ENCODE assay signal across 30 mouse cellular contexts in genomic region chr8:13654350-13655032, GRCm38 (mm10). TPM values are rescaled to one million over a fixed set of nuclear protein-coding genes. Genes with fewer than 3 reads are reported as not detected.
A peak's percentile ranks its signal among the peaks of the same experiment; 100 is the strongest.
DNase-seq lines count a peak whose midpoint lies in the region; ATAC-seq and TF ChIP-seq lines count a peak whose summit lies in the region.
"Had no signal": no experiment of that assay in that cellular context is flagged by ENCODE, and none has a peak within 500 bp of the region (broad histone marks: within the 10 kb centered on the region; RNA-seq: fewer than 3 reads in every experiment).

No protein-coding gene starts in this region.

- no peak for TF ChIP-seq POLR2A in myocyte (IDR thresholded peaks at IDR 0.05; ENCODE audit: insufficient read length, low read depth)

- intact Hi-C loops in heart, postnatal 14 days (cut with DNase I), result no loop called here

- peaks cover 10% of the 10 kb centered on the region for H3K4me1 ChIP-seq in embryonic facial prominence, embryonic 13.5 days
- H3K4me1 ChIP-seq in embryonic facial prominence, embryonic 10.5 days, result peaks cover 6% of the 10 kb centered on the region
- peaks cover 45% of the 10 kb centered on the region for H3K4me1 ChIP-seq in heart, postnatal 0 days (ENCODE audit: control insufficient read depth, insufficient read depth)
- peaks cover 28% of the 10 kb centered on the region for H3K4me1 ChIP-seq in lung, embryonic 16.5 days (replicated peaks; ENCODE audit: control insufficient read depth, insufficient read depth, low read length)

- H3K4me3 ChIP-seq in embryonic facial prominence, embryonic 13.5 days, result no peak overlapping the region
- H3K4me3 ChIP-seq in embryonic facial prominence, embryonic 10.5 days, result no peak overlapping the region
- H3K4me3 ChIP-seq in heart, postnatal 0 days (ENCODE audit: low read depth, low read length), result no peak overlapping the region
- H3K4me3 ChIP-seq in lung, embryonic 16.5 days (ENCODE audit: low read length), result no peak overlapping the region
- H3K4me3 ChIP-seq in myocyte, result no peak overlapping the region
- H3K4me3 ChIP-seq: forebrain, embryonic 10.5 days; limb, embryonic 10.5 days had no signal

- peak; percentile 52 for ATAC-seq in embryonic facial prominence, embryonic 13.5 days (ENCODE audit: insufficient number of reproducible peaks, insufficient read depth, low FRiP score, low TSS enrichment, low read depth)
- ATAC-seq in heart, postnatal 0 days (ENCODE audit: insufficient read depth, low read depth), result 0 out of 2 replicates have a peak, but pooled peaks have one; percentile 18
- ATAC-seq in lung, embryonic 16.5 days (ENCODE audit: low read depth), result peak; percentile 46; the same call in 1 of the 2 replicates
- ATAC-seq: activated CD4-positive, CD25-positive, alpha-beta regulatory T cell, adult 4 months; forebrain, embryonic 16.5 days; inflammation-experienced regulatory T-cells, adult 6 months had no signal

- peak overlapping the region; percentile 66; the same call in 1 of the 2 replicates for H3K27ac ChIP-seq in embryonic facial prominence, embryonic 13.5 days
- no peak overlapping the region for H3K27ac ChIP-seq in embryonic facial prominence, embryonic 10.5 days (replicated peaks)
- H3K27ac ChIP-seq in heart, postnatal 0 days (ENCODE audit: low read depth), result peak overlapping the region; percentile 22; the same call in 1 of the 2 replicates
- 0 out of 2 replicates have a peak overlapping the region, but pooled peaks have one; percentile 38 for H3K27ac ChIP-seq in lung, embryonic 16.5 days (ENCODE audit: low read length)
- H3K27ac ChIP-seq: forebrain, embryonic 10.5 days; hindbrain, embryonic 14.5 days; limb, embryonic 10.5 days; macrophage had no signal

- no peaks in the 10 kb centered on the region for H3K27me3 ChIP-seq in embryonic facial prominence, embryonic 13.5 days
- no peaks in the 10 kb centered on the region for H3K27me3 ChIP-seq in embryonic facial prominence, embryonic 10.5 days (replicated peaks; ENCODE audit: low read depth, poor library complexity, severe bottlenecking)
- H3K27me3 ChIP-seq in heart, postnatal 0 days (ENCODE audit: control insufficient read depth, insufficient read depth, low read length), result no peaks in the 10 kb centered on the region
- no peaks in the 10 kb centered on the region for H3K27me3 ChIP-seq in lung, embryonic 16.5 days (ENCODE audit: control insufficient read depth, insufficient read depth, low read depth, low read length)
- H3K27me3 ChIP-seq in myocyte (ENCODE audit: control insufficient read depth, insufficient read depth, insufficient read length), result no peaks in the 10 kb centered on the region

- TF ChIP-seq EP300 in heart, postnatal 0 days (IDR thresholded peaks at IDR 0.05; ENCODE audit: low read depth), result no peak

- H3K36me3 ChIP-seq in embryonic facial prominence, embryonic 13.5 days, result no peaks in the 10 kb centered on the region
- no peaks in the 10 kb centered on the region for H3K36me3 ChIP-seq in embryonic facial prominence, embryonic 10.5 days (replicated peaks)
- H3K36me3 ChIP-seq in heart, postnatal 0 days (replicated peaks; ENCODE audit: control insufficient read depth, insufficient read depth, low read length), result no peaks in the 10 kb centered on the region
- no peaks in the 10 kb centered on the region for H3K36me3 ChIP-seq in lung, embryonic 16.5 days (ENCODE audit: control insufficient read depth, insufficient read depth, low read length)
- H3K36me3 ChIP-seq in myocyte (ENCODE audit: control insufficient read depth, insufficient read depth), result no peaks in the 10 kb centered on the region
- H3K36me3 ChIP-seq: forebrain, embryonic 10.5 days; limb, embryonic 10.5 days had no signal

- peaks cover 96% of the 10 kb centered on the region for H3K79me2 ChIP-seq in myocyte (ENCODE audit: control insufficient read depth, insufficient read depth)

- 67% methylated on average over 11 of the region's 11 CpGs for WGBS in embryonic facial prominence, embryonic 13.5 days
- 84% methylated on average over 11 of the region's 11 CpGs for WGBS in embryonic facial prominence, embryonic 10.5 days
- WGBS in heart, postnatal 0 days, result 60% methylated on average over 11 of the region's 11 CpGs
- 61% methylated on average over 11 of the region's 11 CpGs for WGBS in lung, embryonic 16.5 days

- no peak overlapping the region for H3ac ChIP-seq in myocyte (ENCODE audit: control insufficient read depth, insufficient read length)

- DNase-seq in embryonic facial prominence, embryonic 10.5 days (ENCODE audit: low spot score), result no peak
- no peak for DNase-seq in heart, postnatal 0 days (ENCODE audit: low spot score)
- DNase-seq in heart, postnatal 14 days, result no peak
- no peak for DNase-seq in lung, postnatal 4 days
- DNase-seq in urinary bladder, adult 2 months (ENCODE audit: low spot score), result no peak
- DNase-seq: adrenal gland, adult 8-10 months; cerebellum, adult 2 months; cerebellum, postnatal 36 days; embryo, embryonic 11 days; gastrocnemius, postnatal 25 days; heart, adult 18-20 months; heart, postnatal 4 days; kidney, adult 18-20 months; kidney, postnatal 10 days; liver; right cerebral cortex, postnatal 14 days; spleen, adult 18-20 months; thymus, postnatal 14 days had no signal

- H3K9me3 ChIP-seq in embryonic facial prominence, embryonic 13.5 days, result no peaks in the 10 kb centered on the region
- H3K9me3 ChIP-seq in embryonic facial prominence, embryonic 10.5 days, result no peaks in the 10 kb centered on the region
- H3K9me3 ChIP-seq in heart, postnatal 0 days (replicated peaks; ENCODE audit: control insufficient read depth, low read length), result no peaks in the 10 kb centered on the region
- no peaks in the 10 kb centered on the region for H3K9me3 ChIP-seq in lung, embryonic 16.5 days (ENCODE audit: control insufficient read depth, low read length)
- H3K9me3 ChIP-seq: forebrain, embryonic 10.5 days; limb, embryonic 10.5 days had no signal

- H3K9ac ChIP-seq in embryonic facial prominence, embryonic 13.5 days, result no peak overlapping the region; the same call in 1 of the 2 replicates
- peak overlapping the region; percentile 26; the same call in 1 of the 2 replicates for H3K9ac ChIP-seq in heart, postnatal 0 days (replicated peaks; ENCODE audit: low read depth, low read length)
- H3K9ac ChIP-seq in lung, embryonic 16.5 days (ENCODE audit: low read length), result no peak overlapping the region
- H3K9ac ChIP-seq: hindbrain, embryonic 14.5 days had no signal

- no peak overlapping the region; the same call in 1 of the 2 replicates for H3K4me2 ChIP-seq in embryonic facial prominence, embryonic 13.5 days
- H3K4me2 ChIP-seq in heart, postnatal 0 days (ENCODE audit: low read depth, low read length), result no peak overlapping the region
- H3K4me2 ChIP-seq in lung, embryonic 16.5 days (ENCODE audit: low read depth, low read length), result no peak overlapping the region
- peak overlapping the region; percentile 47 for H3K4me2 ChIP-seq in myocyte (ENCODE audit: low read depth)
- H3K4me2 ChIP-seq: hindbrain, embryonic 14.5 days; midbrain, embryonic 11.5 days had no signal

- no peak for TF ChIP-seq CTCF in heart, postnatal 0 days (IDR thresholded peaks at IDR 0.05; ENCODE audit: low read depth)

TF ChIP-seq in myocyte, 11 proteins besides CTCF, POLR2A, EP300 and RAD21:
- TF ChIP-seq SRF (IDR thresholded peaks at IDR 0.05; ENCODE audit: control insufficient read depth, insufficient read length, low read depth) (no peak), CEBPB (IDR thresholded peaks at IDR 0.05; ENCODE audit: insufficient read depth, poor library complexity, severe bottlenecking) (no peak)
TF ChIP-seq in myocyte: peak in this region for 0.

RNA-seq across cellular contexts. Expression of gene Rasa3, which starts 22.9 kb away (rescaled TPM):
- polyA plus RNA-seq in embryonic facial prominence, embryonic 13.5 days (2015; fragmentation: Nextera tagmentation; extraction: Ambion mirVana), result 25.5 and 29.1 TPM in 2 replicates
- polyA plus RNA-seq in embryonic facial prominence, embryonic 10.5 days (2016; fragmentation: Nextera tagmentation; extraction: Ambion mirVana), result 26.3 and 27.3 TPM in 2 replicates
- total RNA-seq in heart, postnatal 0 days (2014; rRNA removed; ENCODE audit: low replicate concordance), result 27.7 and 29.9 TPM in 2 replicates
- 11.8 and 13.2 TPM in 2 replicates for polyA plus RNA-seq in heart, postnatal 0 days (2015; fragmentation: Nextera tagmentation; extraction: Ambion mirVana)
- total RNA-seq in heart, postnatal 14 days (2021), result 10 to 100 TPM; 22.2 to 22.6 TPM
- polyA plus RNA-seq in lung, embryonic 16.5 days (2015; fragmentation: Nextera tagmentation; extraction: Ambion mirVana), result 48.7 and 50.7 TPM in 2 replicates
- polyA plus RNA-seq in myocyte (2012; fragmentation: generic; extraction: Trizol), result 39.6 TPM
- 49.5 and 51.4 TPM in 2 replicates for polyA plus RNA-seq in urinary bladder, adult 2 months (2012; rRNA removed)

RNA-seq across cellular contexts. Expression of gene Cfap97d2, which starts 51.2 kb away (rescaled TPM):
- 0.15 TPM in 1 of 2 replicates, not detected in the other for polyA plus RNA-seq in embryonic facial prominence, embryonic 13.5 days (2015; fragmentation: Nextera tagmentation; extraction: Ambion mirVana)
- 0.24 and 0.70 TPM in 2 replicates for polyA plus RNA-seq in embryonic facial prominence, embryonic 10.5 days (2016; fragmentation: Nextera tagmentation; extraction: Ambion mirVana)
- total RNA-seq in heart, postnatal 0 days (2014; rRNA removed; ENCODE audit: low replicate concordance), result not detected in 2 replicates
- polyA plus RNA-seq in heart, postnatal 0 days (2015; fragmentation: Nextera tagmentation; extraction: Ambion mirVana), result 0.10 TPM in 1 of 2 replicates, not detected in the other
- total RNA-seq in heart, postnatal 14 days (2021), result not detected
- 0.29 and 1.0 TPM in 2 replicates for polyA plus RNA-seq in lung, embryonic 16.5 days (2015; fragmentation: Nextera tagmentation; extraction: Ambion mirVana)
- polyA plus RNA-seq in myocyte (2012; fragmentation: generic; extraction: Trizol), result 0.02 TPM
- polyA plus RNA-seq in urinary bladder, adult 2 months (2012; rRNA removed), result 0.11 and 0.27 TPM in 2 replicates
- total RNA-seq: gastrocnemius, postnatal 25 days; heart, postnatal 4 days; neutrophil, adult 5-6 weeks had no signal
- polyA plus RNA-seq: activated CD4-positive, CD25-positive, alpha-beta regulatory T cell, adult 4 months; inflammation-experienced regulatory T-cells, adult 6 months; limb, embryonic 10.5 days; macrophage had no signal
